In the genomic region with DNA sequence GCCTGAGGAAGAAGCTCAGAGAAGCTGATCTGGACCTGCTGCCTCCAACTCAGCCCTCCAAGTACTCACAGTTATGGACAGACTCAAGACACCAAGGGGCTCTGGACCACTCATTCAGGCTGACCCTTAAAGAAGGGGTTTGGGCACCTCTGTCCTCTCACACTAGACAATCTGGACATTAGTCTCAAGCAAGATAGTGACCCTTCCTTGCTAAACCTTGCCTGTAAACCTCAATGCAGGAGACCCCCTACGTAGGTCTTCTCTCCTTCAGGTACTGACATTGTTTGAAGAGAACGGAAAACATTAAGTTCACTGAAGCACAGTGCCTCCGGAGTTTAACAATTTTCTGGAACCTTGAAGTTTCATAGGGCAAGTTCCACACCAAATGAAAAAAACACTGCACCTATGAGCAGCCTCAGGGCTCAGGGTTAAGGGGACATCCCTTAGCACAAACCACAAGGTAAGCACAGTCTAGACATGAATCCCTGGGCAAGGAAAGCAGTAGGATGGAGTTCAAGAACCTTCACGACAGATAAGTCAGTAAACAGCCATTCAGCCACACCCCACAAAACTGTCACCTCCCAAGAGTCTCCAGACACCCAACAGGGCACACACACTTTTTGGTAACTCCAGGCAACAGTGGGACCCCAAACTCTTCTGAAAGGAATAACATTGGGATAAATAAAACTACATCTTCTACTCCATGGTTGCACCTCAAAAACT, we compare ENCODE assay signal across 8 mouse cellular contexts. TPM values are rescaled to one million over a fixed set of nuclear protein-coding genes. Genes with fewer than 3 reads are reported as not detected.
DNase-seq lines count a peak whose midpoint lies in the region; ATAC-seq and TF ChIP-seq lines count a peak whose summit lies in the region.

No protein-coding gene starts in this region.

- no peak for TF ChIP-seq POLR2A in cortical plate, adult 2 months (IDR thresholded peaks at IDR 0.05; ENCODE audit: extremely low read depth, insufficient read depth, low read length)

- peak overlapping the region; percentile 67 for H3K4me3 ChIP-seq in cortical plate, adult 2 months (ENCODE audit: insufficient read depth, low read length)
- peak overlapping the region; percentile 90 for H3K4me3 ChIP-seq in hindbrain, embryonic 16.5 days (ENCODE audit: low read length)
- peak overlapping the region; percentile 87 for H3K4me3 ChIP-seq in midbrain, embryonic 14.5 days (replicated peaks; ENCODE audit: low read depth, low read length)

- H3K27ac ChIP-seq in cortical plate, adult 2 months (ENCODE audit: insufficient read depth, low read length): no peak overlapping the region
- H3K27ac ChIP-seq in hindbrain, embryonic 16.5 days (ENCODE audit: low read depth, low read length): peak overlapping the region; percentile 88
- 0 out of 2 replicates have a peak overlapping the region, but pooled peaks have one; percentile 87 for H3K27ac ChIP-seq in midbrain, embryonic 14.5 days (replicated peaks; ENCODE audit: low read depth, low read length)

- WGBS in hindbrain, embryonic 16.5 days: 65% methylated on average over 4 of the region's 4 CpGs
- WGBS in midbrain, embryonic 14.5 days: 65% methylated on average over 4 of the region's 4 CpGs

- no peaks in the 10 kb centered on the region for H3K9me3 ChIP-seq in hindbrain, embryonic 16.5 days (ENCODE audit: control insufficient read depth, low read length)
- no peaks in the 10 kb centered on the region for H3K9me3 ChIP-seq in midbrain, embryonic 14.5 days (ENCODE audit: control insufficient read depth, low read length)

- ATAC-seq in hindbrain, embryonic 16.5 days: no peak
- no peak for ATAC-seq in midbrain, embryonic 14.5 days (ENCODE audit: low FRiP score, low TSS enrichment)

- H3K4me1 ChIP-seq in cortical plate, adult 2 months (ENCODE audit: control insufficient read depth, insufficient read depth, low read length): peaks cover 13% of the 10 kb centered on the region
- H3K4me1 ChIP-seq in hindbrain, embryonic 16.5 days (ENCODE audit: control insufficient read depth, insufficient read depth, low read depth, low read length): peaks cover 31% of the 10 kb centered on the region
- H3K4me1 ChIP-seq in midbrain, embryonic 14.5 days (ENCODE audit: control insufficient read depth, insufficient read depth, low read length): peaks cover 11% of the 10 kb centered on the region

- H3K36me3 ChIP-seq in hindbrain, embryonic 16.5 days (ENCODE audit: control insufficient read depth, insufficient read depth, low read length): peaks cover 12% of the 10 kb centered on the region
- peaks cover 24% of the 10 kb centered on the region for H3K36me3 ChIP-seq in midbrain, embryonic 14.5 days (ENCODE audit: control insufficient read depth, insufficient read depth, low read length)

- peak overlapping the region; percentile 96 for H3K4me2 ChIP-seq in hindbrain, embryonic 16.5 days (ENCODE audit: low read length)
- H3K4me2 ChIP-seq in midbrain, embryonic 14.5 days (ENCODE audit: low read length): peak overlapping the region; percentile 90

- TF ChIP-seq CTCF in cortical plate, adult 2 months (IDR thresholded peaks at IDR 0.05; ENCODE audit: extremely low read depth, insufficient read depth, low read length): no peak

- no peaks in the 10 kb centered on the region for H3K27me3 ChIP-seq in hindbrain, embryonic 16.5 days (replicated peaks; ENCODE audit: control insufficient read depth, insufficient read depth, low read length)
- no peaks in the 10 kb centered on the region for H3K27me3 ChIP-seq in midbrain, embryonic 14.5 days (ENCODE audit: control insufficient read depth, insufficient read depth, low read length)

- peak overlapping the region; percentile 94 for H3K9ac ChIP-seq in hindbrain, embryonic 16.5 days (ENCODE audit: low read depth, low read length)
- peak overlapping the region; percentile 89 for H3K9ac ChIP-seq in midbrain, embryonic 14.5 days (replicated peaks; ENCODE audit: low read length)

- DNase-seq in layer of hippocampus, adult 11-12 months (ENCODE audit: low spot score): peak; percentile 3
- DNase-seq in layer of hippocampus, adult 9-11 months: no peak
- DNase-seq in midbrain, embryonic 14.5 days: no peak
- no peak for DNase-seq in gastrocnemius, postnatal 10 days
- no peak for DNase-seq in right cerebral cortex, postnatal 10 days (ENCODE audit: low spot score in 2 of 2)
- no peak for DNase-seq in urinary bladder, postnatal 25 days (ENCODE audit: low spot score)

RNA-seq across cellular contexts. Expression of a gene that starts 1.5 kb away (rescaled TPM):
- 83.7 and 83.9 TPM in 2 replicates for polyA plus RNA-seq in cortical plate, adult 2 months (2012; rRNA removed)
- 25.4 and 34.6 TPM in 2 replicates for polyA plus RNA-seq in hindbrain, embryonic 16.5 days (2015; fragmentation: Nextera tagmentation; extraction: Ambion mirVana)
- polyA plus RNA-seq in midbrain, embryonic 14.5 days (2014; fragmentation: Nextera tagmentation; extraction: Ambion mirVana): 37.4 and 42.5 TPM in 2 replicates
- 10 to 100 TPM; 27.6 to 39.6 TPM for total RNA-seq in gastrocnemius, postnatal 10 days (2021)

RNA-seq across cellular contexts. Expression of a gene that starts 6.8 kb away (rescaled TPM):
- 98.2 and 105 TPM in 2 replicates for polyA plus RNA-seq in cortical plate, adult 2 months (2012; rRNA removed)
- polyA plus RNA-seq in hindbrain, embryonic 16.5 days (2015; fragmentation: Nextera tagmentation; extraction: Ambion mirVana): 39.4 and 41.3 TPM in 2 replicates
- 38.4 and 39.5 TPM in 2 replicates for polyA plus RNA-seq in midbrain, embryonic 14.5 days (2014; fragmentation: Nextera tagmentation; extraction: Ambion mirVana)
- total RNA-seq in gastrocnemius, postnatal 10 days (2021): 1 to 10 TPM; 6.5 to 9.2 TPM

RNA-seq across cellular contexts. Expression of a gene that starts 11.7 kb away (rescaled TPM):
- 2.2 and 3.6 TPM in 2 replicates for polyA plus RNA-seq in cortical plate, adult 2 months (2012; rRNA removed)
- 18.0 and 20.0 TPM in 2 replicates for polyA plus RNA-seq in hindbrain, embryonic 16.5 days (2015; fragmentation: Nextera tagmentation; extraction: Ambion mirVana)
- 17.0 and 18.5 TPM in 2 replicates for polyA plus RNA-seq in midbrain, embryonic 14.5 days (2014; fragmentation: Nextera tagmentation; extraction: Ambion mirVana)
- 10 to 100 TPM; 15.1 to 18.1 TPM for total RNA-seq in gastrocnemius, postnatal 10 days (2021)

RNA-seq across cellular contexts. Expression of a gene that starts 14.2 kb away (rescaled TPM):
- 281 and 289 TPM in 2 replicates for polyA plus RNA-seq in cortical plate, adult 2 months (2012; rRNA removed)
- polyA plus RNA-seq in hindbrain, embryonic 16.5 days (2015; fragmentation: Nextera tagmentation; extraction: Ambion mirVana): 236 and 242 TPM in 2 replicates
- polyA plus RNA-seq in midbrain, embryonic 14.5 days (2014; fragmentation: Nextera tagmentation; extraction: Ambion mirVana): 148 and 181 TPM in 2 replicates
- 10 to 100 TPM; 29.7 to 30.9 TPM for total RNA-seq in gastrocnemius, postnatal 10 days (2021)

RNA-seq across cellular contexts. Expression of a gene that starts 16.1 kb away (rescaled TPM):
- polyA plus RNA-seq in cortical plate, adult 2 months (2012; rRNA removed): 3.4 and 3.6 TPM in 2 replicates
- polyA plus RNA-seq in hindbrain, embryonic 16.5 days (2015; fragmentation: Nextera tagmentation; extraction: Ambion mirVana): 1.1 and 2.4 TPM in 2 replicates
- polyA plus RNA-seq in midbrain, embryonic 14.5 days (2014; fragmentation: Nextera tagmentation; extraction: Ambion mirVana): 0.51 and 1.5 TPM in 2 replicates
- total RNA-seq in gastrocnemius, postnatal 10 days (2021): 10 to 100 TPM; 89.2 to 92.0 TPM
